Mouse (Mus musculus) C2C12 (cell line): ENCODE data around the gene Ccnb2. TPM values are rescaled to one million over a fixed set of nuclear protein-coding genes. Genes with fewer than 3 reads are reported as not detected.

Experiments used
- H3K27me3 ChIP-seq: one replicate; pipeline ENCODE4 v1.6.1; 2011; ENCODE audit not compliant: control insufficient read depth, insufficient read depth, insufficient read length
- H3K36me3 ChIP-seq: one replicate; pipeline ENCODE4 v1.6.1; 2011; ENCODE audit not compliant: control insufficient read depth, insufficient read depth
- H3K4me3 ChIP-seq: one replicate; pipeline ENCODE4 v1.5.1; 2011; ENCODE audit warnings: mild to moderate bottlenecking, control low read depth; ENCODE audit not compliant: poor library complexity, insufficient read depth, severe bottlenecking
- H3K79me2 ChIP-seq: one replicate; pipeline ENCODE4 v1.6.1; 2011; ENCODE audit not compliant: control insufficient read depth, insufficient read depth
- H3K79me3 ChIP-seq: one replicate; pipeline ENCODE4 v1.6.1; 2011; ENCODE audit warnings: low read depth, control low read depth
- H3ac ChIP-seq: one replicate; pipeline ENCODE3; 2011; ENCODE audit warnings: low read depth; ENCODE audit not compliant: control insufficient read depth, insufficient read length
- CEBPB ChIP-seq: IDR thresholded peaks from one replicate; pipeline ENCODE4 v1.6.1; 2011; ENCODE audit warnings: low read depth, mild to moderate bottlenecking, control low read depth, moderate library complexity
- CTCF ChIP-seq: IDR thresholded peaks from one replicate; pipeline ENCODE4 v1.5.1; 2011; ENCODE audit not compliant: control insufficient read depth, insufficient read depth, insufficient read length
- FOSL1 ChIP-seq: IDR thresholded peaks from one replicate; pipeline ENCODE4 v1.8.0; 2011; ENCODE audit warnings: mild to moderate bottlenecking, low read length; ENCODE audit not compliant: poor library complexity, insufficient read depth, severe bottlenecking
- MAX ChIP-seq: IDR thresholded peaks from one replicate; pipeline ENCODE4 v1.6.1; 2011; ENCODE audit warnings: mild to moderate bottlenecking, control low read depth
- MYOD1 ChIP-seq: IDR thresholded peaks from one replicate; pipeline ENCODE4 v1.6.1; 2011; ENCODE audit warnings: low read depth; ENCODE audit not compliant: control insufficient read depth, insufficient read length
- MYOG ChIP-seq: IDR thresholded peaks from one replicate; pipeline ENCODE4 v1.6.1; 2011; ENCODE audit not compliant: control insufficient read depth, insufficient read length; ENCODE audit errors: extremely low read depth
- USF1 ChIP-seq: IDR thresholded peaks from one replicate; pipeline ENCODE4 v1.6.1; 2011; ENCODE audit warnings: low read depth, mild to moderate bottlenecking, control low read depth, moderate library complexity
- polyA plus RNA-seq: library from polyadenylated mRNA; unstranded; fragments of >200 nt; fragmentation: generic; extraction: Trizol; gene quantifications from one replicate; pipeline ENCODE4 v1.2.1, GENCODE M21; 2012; ENCODE audit warnings: missing spikeins

Gene Ccnb2
- polyA plus RNA-seq, 1 experiment, result 80.8 TPM

GRCm38 (mm10) chr9:70416412-70416811 lies 4.9 kb downstream of the Ccnb2 start:
- H3K79me2 ChIP-seq, result peaks cover 22% of the 10 kb centered on the region
- TF ChIP-seq MYOG (no peak), CTCF (peak; percentile 7)
- no peak overlapping the region for H3ac ChIP-seq
- H3K79me3 ChIP-seq, result peaks cover 4% of the 10 kb centered on the region
- H3K4me3 ChIP-seq, result no peak overlapping the region
- H3K36me3 ChIP-seq, result peaks cover 58% of the 10 kb centered on the region
- no peaks in the 10 kb centered on the region for H3K27me3 ChIP-seq

- H3ac ChIP-seq, result no peak overlapping the region
- no peaks in the 10 kb centered on the region for H3K79me3 ChIP-seq
- TF ChIP-seq MYOD1, result no peak
- no peak for TF ChIP-seq MYOG
- no peak for TF ChIP-seq FOSL1
- TF ChIP-seq USF1, result no peak
- no peak for TF ChIP-seq MAX
- TF ChIP-seq CEBPB, result no peak
- no peak for TF ChIP-seq CTCF
- H3K36me3 ChIP-seq, result peaks cover 56% of the 10 kb centered on the region
- H3K79me2 ChIP-seq, result no peaks in the 10 kb centered on the region
- no peak overlapping the region for H3K4me3 ChIP-seq
- H3K27me3 ChIP-seq, result no peaks in the 10 kb centered on the region
These were observed 8.3 kb downstream of the Ccnb2 start for GRCm38 (mm10) chr9:70413038-70413437.

DNA sequence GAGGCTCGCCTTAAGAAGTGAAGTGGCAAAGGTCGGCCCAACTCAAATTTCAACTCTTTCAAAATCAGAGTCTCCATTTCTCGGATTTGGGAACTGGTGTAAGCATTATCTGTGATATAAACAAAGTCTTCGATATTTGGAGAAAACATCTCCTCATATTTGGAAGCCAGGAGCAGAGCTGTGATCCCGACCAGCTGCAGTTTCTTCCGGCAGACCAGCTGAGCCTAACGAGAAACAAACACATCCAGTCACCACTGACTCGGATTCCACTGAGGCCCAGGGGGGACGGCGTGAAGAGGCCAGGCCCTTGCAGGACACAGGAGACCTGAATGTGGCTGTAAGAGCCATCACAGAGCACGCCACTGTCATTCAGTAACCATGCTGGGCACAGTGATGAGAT lies 10.7 kb downstream of the Ccnb2 start:
- no peak for TF ChIP-seq MAX
- TF ChIP-seq MYOG, result no peak
- no peak for TF ChIP-seq FOSL1
- no peak for TF ChIP-seq USF1
- no peak for TF ChIP-seq MYOD1
- no peak for TF ChIP-seq CTCF
- no peak for TF ChIP-seq CEBPB
- Histone ChIP-seq H3K27me3 (no peaks in the 10 kb centered on the region), H3K36me3 (peaks cover 39% of the 10 kb centered on the region), H3K4me3 (no peak overlapping the region), H3K79me2 (no peaks in the 10 kb centered on the region), H3K79me3 (no peaks in the 10 kb centered on the region), H3ac (no peak overlapping the region)

- Histone ChIP-seq H3K4me3 (no peak overlapping the region), H3K27me3 (no peaks in the 10 kb centered on the region), H3K79me3 (no peaks in the 10 kb centered on the region), H3ac (no peak overlapping the region), H3K36me3 (peaks cover 39% of the 10 kb centered on the region), H3K79me2 (no peaks in the 10 kb centered on the region)
- TF ChIP-seq CTCF, result no peak
These were observed 11.6 kb downstream of the Ccnb2 start for GRCm38 (mm10) chr9:70409743-70410142.

DNA sequence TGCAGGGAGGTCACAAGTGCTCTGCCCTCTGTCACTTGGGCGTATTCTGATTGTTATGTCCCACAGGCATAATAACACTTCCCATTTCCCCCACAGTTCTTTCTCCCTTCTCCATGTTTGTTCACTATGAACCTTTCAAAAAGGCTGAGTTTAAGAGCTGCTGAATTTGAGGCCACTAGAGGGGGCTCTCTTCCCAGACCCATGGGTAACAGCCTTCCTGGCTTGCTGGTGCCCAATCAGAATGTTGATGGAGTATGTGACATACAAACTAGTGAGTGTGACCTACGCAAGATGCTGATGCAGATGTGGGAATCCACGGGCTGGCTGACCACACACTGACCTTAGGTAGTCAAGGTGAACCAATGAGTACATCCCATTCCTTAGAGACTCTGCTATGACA lies 12.6 kb downstream of the Ccnb2 start:
- H3K36me3 ChIP-seq, result peaks cover 34% of the 10 kb centered on the region
- no peaks in the 10 kb centered on the region for H3K79me2 ChIP-seq
- no peaks in the 10 kb centered on the region for H3K79me3 ChIP-seq
- no peaks in the 10 kb centered on the region for H3K27me3 ChIP-seq
- H3ac ChIP-seq, result no peak overlapping the region
- H3K4me3 ChIP-seq, result no peak overlapping the region
- no peak for TF ChIP-seq USF1

- no peaks in the 10 kb centered on the region for H3K79me2 ChIP-seq
- H3K4me3 ChIP-seq, result no peak overlapping the region
- no peaks in the 10 kb centered on the region for H3K79me3 ChIP-seq
- peaks cover 15% of the 10 kb centered on the region for H3K36me3 ChIP-seq
- no peak overlapping the region for H3ac ChIP-seq
- TF ChIP-seq CTCF (no peak), FOSL1 (no peak), CEBPB (no peak), MAX (no peak), MYOD1 (no peak), USF1 (no peak), MYOG (no peak)
- no peaks in the 10 kb centered on the region for H3K27me3 ChIP-seq
These were observed 14.8 kb downstream of the Ccnb2 start for GRCm38 (mm10) chr9:70406596-70406995.

DNA sequence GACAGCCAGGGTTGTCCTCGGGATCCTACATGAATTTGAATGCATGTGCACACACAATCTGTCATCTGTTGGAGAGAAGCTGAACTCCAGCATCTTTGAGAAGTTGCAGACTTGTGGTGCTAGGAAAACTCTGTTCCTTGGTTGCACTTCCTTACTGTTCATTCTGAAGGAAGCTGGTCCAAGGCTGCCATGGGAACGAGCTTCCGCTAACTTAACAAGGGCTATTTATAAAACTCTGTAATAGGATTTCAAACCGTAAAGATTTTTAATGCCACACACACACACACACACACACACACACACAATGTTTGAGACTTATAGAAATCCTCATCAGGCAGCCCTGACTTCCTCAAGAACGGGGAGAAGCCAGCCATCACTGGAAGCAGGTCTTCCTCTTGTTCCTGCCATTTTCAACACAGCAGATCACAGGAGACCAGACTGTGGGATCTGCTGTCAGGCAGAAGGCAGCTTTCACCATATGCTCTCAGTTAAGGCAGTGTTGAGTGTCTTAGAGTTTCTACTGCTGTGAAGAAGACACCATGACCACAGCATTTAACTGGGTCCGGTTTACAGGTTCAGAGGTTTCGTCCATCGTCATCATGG lies 19.3 kb downstream of the Ccnb2 start:
- Histone ChIP-seq H3K4me3 (no peak overlapping the region), H3K27me3 (no peaks in the 10 kb centered on the region), H3K79me2 (no peaks in the 10 kb centered on the region), H3ac (no peak overlapping the region), H3K36me3 (peaks cover 24% of the 10 kb centered on the region), H3K79me3 (no peaks in the 10 kb centered on the region)
- TF ChIP-seq FOSL1 (no peak), USF1 (no peak), MAX (no peak), CEBPB (no peak), CTCF (no peak), MYOG (no peak)
